Mouse (Mus musculus) ES-Bruce4 (cell line): ENCODE results near the gene Cacng7. TPM values are rescaled to one million over a fixed set of nuclear protein-coding genes. Genes with fewer than 3 reads are reported as not detected.

ENCODE experiments used
- H3K27ac ChIP-seq: 2 replicates; pipeline ENCODE4 v1.5.1; 2012; ENCODE audit warnings: low read length, inconsistent platforms; ENCODE audit not compliant: insufficient read depth
- H3K27me3 ChIP-seq: 2 replicates; pipeline ENCODE4 v1.6.1; 2012; ENCODE audit warnings: mild to moderate bottlenecking, low read length, inconsistent platforms; ENCODE audit not compliant: control insufficient read depth, poor library complexity, insufficient read depth, severe bottlenecking
- H3K36me3 ChIP-seq: 2 replicates; pipeline ENCODE4 v1.6.1; 2012; ENCODE audit warnings: inconsistent platforms, mild to moderate bottlenecking, low read length, moderate library complexity; ENCODE audit not compliant: control insufficient read depth, poor library complexity, insufficient read depth, severe bottlenecking
- H3K4me1 ChIP-seq: one replicate; pipeline ENCODE4 v1.8.1; 2011; ENCODE audit warnings: low read length; ENCODE audit not compliant: control insufficient read depth, insufficient read depth
- H3K4me3 ChIP-seq: 2 replicates; pipeline ENCODE4 v1.5.1; 2011; ENCODE audit warnings: low read depth, mild to moderate bottlenecking, low read length
- H3K9ac ChIP-seq: 2 replicates; pipeline ENCODE4 v1.6.1; 2012; ENCODE audit warnings: low read depth, mild to moderate bottlenecking, inconsistent platforms; ENCODE audit not compliant: poor library complexity, severe bottlenecking
- H3K9me3 ChIP-seq: replicated peaks from 2 replicates; pipeline ENCODE4 v1.6.1; 2012; ENCODE audit warnings: mild to moderate bottlenecking, low read length, inconsistent platforms; ENCODE audit not compliant: control insufficient read depth, poor library complexity, insufficient read depth, severe bottlenecking
- CTCF ChIP-seq: IDR thresholded peaks from one replicate; pipeline ENCODE4 v1.8.1; 2011; ENCODE audit warnings: low read depth, low read length
- EP300 ChIP-seq: IDR thresholded peaks from 2 replicates; pipeline ENCODE4 v1.6.1; 2011; ENCODE audit warnings: low read depth, low read length; ENCODE audit not compliant: insufficient read depth
- POLR2A ChIP-seq: IDR thresholded peaks from one replicate; pipeline ENCODE4 v1.8.1; 2011; ENCODE audit warnings: low read length; ENCODE audit not compliant: insufficient read depth
- polyA plus RNA-seq: library from polyadenylated mRNA; stranded (reverse); fragments of >200 nt; gene quantifications from 2 replicates; pipeline ENCODE4 v1.2.4, GENCODE M21; 2011; ENCODE audit warnings: low read depth; ENCODE audit not compliant: missing spikeins, insufficient read depth, insufficient read length

Cacng7 gene
- polyA plus RNA-seq, 1 experiment = 57.6 TPM

DNA sequence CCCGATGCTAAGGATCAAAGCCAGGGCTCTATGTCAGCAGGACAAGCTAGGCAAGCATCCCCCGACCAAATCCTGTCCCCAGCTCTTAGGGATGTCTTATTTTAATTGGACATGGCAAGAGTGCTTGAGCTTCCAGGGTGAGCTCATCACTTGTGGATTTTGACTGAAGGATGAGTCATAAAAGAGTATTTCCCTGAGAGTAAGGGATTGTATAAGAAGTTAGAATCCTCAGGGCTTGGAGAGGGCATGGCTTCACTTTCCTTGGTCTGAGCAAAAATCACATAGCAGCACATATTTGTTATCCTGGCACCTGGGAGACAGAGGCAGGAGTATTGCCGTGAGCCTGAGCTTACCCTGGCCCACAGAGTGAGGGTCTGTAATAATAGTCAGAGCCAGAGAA is 11.9 kb upstream of the Cacng7 start:
- Histone ChIP-seq H3K36me3 (no peaks in the 10 kb centered on the region; the same call in 1 of the 2 replicates), H3K9ac (no peak overlapping the region), H3K9me3 (no peaks in the 10 kb centered on the region), H3K4me3 (no peak overlapping the region), H3K4me1 (no peaks in the 10 kb centered on the region), H3K27ac (no peak overlapping the region), H3K27me3 (no peaks in the 10 kb centered on the region)
- no peak for TF ChIP-seq EP300

DNA sequence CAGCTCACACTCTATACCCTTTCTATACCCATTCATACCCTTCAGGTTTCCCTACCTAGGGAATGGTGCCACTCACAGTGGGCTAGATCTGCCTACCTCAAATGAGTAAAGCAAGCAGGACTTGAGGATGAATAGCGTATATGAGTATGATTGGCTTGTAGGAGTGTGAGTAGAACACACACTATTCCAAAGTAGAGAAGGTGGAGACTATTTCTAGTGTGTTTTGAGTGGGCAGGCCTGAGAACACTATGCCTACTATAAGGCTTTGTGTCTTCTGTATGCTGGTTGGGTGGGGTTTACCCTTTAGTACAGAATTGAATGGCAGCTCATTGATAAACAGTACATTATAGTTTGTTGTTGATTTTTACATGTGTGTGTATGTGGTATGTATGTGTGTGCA is 8.9 kb upstream of the Cacng7 start:
- H3K27me3 ChIP-seq = no peaks in the 10 kb centered on the region
- H3K27ac ChIP-seq = no peak overlapping the region
- H3K9ac ChIP-seq = no peak overlapping the region
- no peaks in the 10 kb centered on the region for H3K9me3 ChIP-seq
- no peaks in the 10 kb centered on the region for H3K4me1 ChIP-seq
- H3K36me3 ChIP-seq = no peaks in the 10 kb centered on the region; the same call in 1 of the 2 replicates
- TF ChIP-seq EP300 (no peak), POLR2A (no peak), CTCF (no peak)
- H3K4me3 ChIP-seq = no peak overlapping the region

DNA sequence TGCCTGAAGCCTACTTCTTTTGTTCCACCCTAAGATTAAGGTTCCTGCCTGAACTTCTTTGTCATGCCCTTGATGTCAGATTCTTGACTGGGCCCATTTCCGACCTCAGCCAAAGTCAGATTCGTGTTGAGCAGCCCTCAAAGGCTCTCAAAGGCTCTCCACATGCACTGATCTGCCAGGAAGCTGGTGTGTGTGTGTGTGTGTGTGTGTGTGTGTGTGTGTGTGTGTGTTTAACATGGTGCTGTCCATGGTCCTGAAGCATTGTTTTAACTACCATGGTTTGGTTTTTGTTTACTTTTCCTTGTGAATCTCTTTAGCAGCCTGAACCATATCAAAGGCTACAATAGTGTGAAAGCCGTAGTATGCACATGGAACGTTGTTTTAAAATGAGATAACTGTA is 4.8 kb upstream of the Cacng7 start:
- H3K27me3 ChIP-seq = no peaks in the 10 kb centered on the region

DNA sequence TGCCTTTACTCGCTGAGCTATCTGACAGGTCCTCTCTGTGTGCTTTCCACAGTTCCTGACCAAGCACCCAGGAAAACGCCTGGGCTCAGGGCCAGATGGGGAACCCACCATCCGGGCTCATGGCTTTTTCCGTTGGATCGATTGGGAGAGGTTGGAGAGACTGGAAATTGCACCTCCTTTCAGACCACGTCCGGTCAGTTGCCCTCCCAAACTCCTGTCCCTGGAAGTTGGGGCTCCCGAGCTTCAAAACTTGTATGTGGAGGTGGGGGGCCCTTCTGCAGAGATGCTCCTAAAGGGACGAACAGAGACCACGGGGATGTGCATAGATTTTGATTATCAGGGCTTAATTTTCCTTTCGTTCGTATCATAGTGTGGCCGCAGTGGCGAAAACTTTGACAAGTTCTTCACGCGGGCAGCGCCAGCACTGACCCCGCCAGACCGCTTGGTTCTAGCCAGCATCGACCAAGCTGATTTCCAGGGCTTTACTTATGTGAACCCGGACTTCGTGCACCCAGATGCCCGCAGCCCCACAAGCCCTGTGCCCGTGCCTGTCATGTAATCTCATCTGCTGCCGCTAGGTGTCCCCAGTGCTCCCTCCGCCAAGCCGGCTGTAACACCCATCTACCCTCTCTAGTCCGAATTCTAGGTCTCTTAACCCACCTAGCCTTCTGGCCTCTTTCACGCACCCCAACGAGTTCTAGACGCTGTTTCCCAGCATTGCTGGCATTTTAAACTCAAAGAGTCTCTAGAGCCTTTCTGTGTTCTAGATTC is 2.8 kb upstream of the Cacng7 start:
- H3K9me3 ChIP-seq = no peaks in the 10 kb centered on the region
- TF ChIP-seq EP300 (no peak), CTCF (peak; percentile 97)
- no peak overlapping the region for H3K9ac ChIP-seq
- no peak overlapping the region for H3K27ac ChIP-seq
- H3K36me3 ChIP-seq = no peaks in the 10 kb centered on the region; the same call in 1 of the 2 replicates
- H3K4me1 ChIP-seq = no peaks in the 10 kb centered on the region
- peak overlapping the region; percentile 30 for H3K4me3 ChIP-seq
- H3K27me3 ChIP-seq = no peaks in the 10 kb centered on the region

More for the DNA sequence above, 4.8 kb upstream of the Cacng7 start:
- TF ChIP-seq EP300 (no peak), POLR2A (no peak)
- Histone ChIP-seq H3K4me1 (no peaks in the 10 kb centered on the region), H3K4me3 (no peak overlapping the region), H3K27ac (no peak overlapping the region), H3K9ac (no peak overlapping the region), H3K36me3 (no peaks in the 10 kb centered on the region; the same call in 1 of the 2 replicates), H3K9me3 (no peaks in the 10 kb centered on the region)

DNA sequence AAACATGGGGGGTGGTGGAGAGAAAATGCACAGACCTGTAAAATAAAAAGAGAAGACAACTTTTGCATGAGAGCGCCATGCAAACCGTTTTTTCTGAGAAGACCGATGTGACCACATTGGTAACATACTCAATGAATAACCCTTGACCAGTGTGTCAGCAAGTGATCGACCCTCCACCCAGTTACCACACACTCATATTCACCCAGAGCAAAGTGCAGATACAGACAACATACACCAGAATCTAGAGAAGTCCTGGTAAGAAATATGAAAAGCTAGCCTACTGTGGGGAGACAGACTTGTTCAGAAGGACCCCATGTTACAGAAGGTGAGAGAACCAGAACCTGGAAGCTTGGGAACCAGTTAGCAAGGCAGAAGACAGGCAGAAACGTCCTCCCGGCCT is 1.6 kb upstream of the Cacng7 start:
- Histone ChIP-seq H3K9ac (no peak overlapping the region), H3K4me3 (no peak overlapping the region; the same call in 1 of the 2 replicates), H3K27me3 (no peaks in the 10 kb centered on the region)

DNA sequence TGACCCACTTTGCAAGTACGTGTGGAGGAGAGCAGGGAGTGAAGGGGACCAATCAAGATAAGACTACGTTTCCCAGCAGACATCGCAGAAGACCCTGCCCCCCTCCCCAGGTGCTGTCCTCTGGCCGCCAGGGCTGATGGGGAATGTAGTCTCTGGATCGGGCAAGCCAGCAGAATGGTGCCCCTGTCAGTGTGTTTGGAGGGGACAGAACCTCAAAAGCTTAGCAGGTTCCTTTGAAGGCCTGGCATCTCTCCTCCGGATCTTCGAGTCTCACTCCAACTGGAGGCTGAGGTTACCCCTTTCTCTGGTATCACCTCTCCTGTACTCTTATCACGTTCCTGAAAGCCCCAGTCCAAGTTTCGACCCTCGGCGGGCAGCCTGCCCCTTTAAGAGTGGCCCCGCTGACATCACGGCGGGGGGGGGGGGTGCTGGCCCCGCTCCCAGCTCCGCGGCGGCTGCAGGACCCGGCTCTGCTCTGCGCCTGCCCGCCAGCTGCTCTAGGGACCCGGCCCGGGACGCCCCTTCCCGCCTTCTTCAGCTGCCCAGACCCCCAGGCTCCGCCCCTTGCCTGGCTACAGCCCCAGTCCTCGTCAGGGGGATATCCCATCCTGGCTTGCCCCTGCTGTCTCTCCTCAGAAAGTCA is 1.1 kb upstream of the Cacng7 start:
- H3K36me3 ChIP-seq = no peaks in the 10 kb centered on the region
- no peaks in the 10 kb centered on the region for H3K9me3 ChIP-seq
- H3K27ac ChIP-seq = no peak overlapping the region
- peak overlapping the region; percentile 92 for H3K9ac ChIP-seq
- H3K4me3 ChIP-seq = peak overlapping the region; percentile 68
- H3K27me3 ChIP-seq = no peaks in the 10 kb centered on the region
- no peaks in the 10 kb centered on the region for H3K4me1 ChIP-seq
- no peak for TF ChIP-seq POLR2A
- no peak for TF ChIP-seq EP300
- no peak for TF ChIP-seq CTCF

More for the DNA sequence above, 1.6 kb upstream of the Cacng7 start:
- Histone ChIP-seq H3K9me3 (no peaks in the 10 kb centered on the region), H3K36me3 (no peaks in the 10 kb centered on the region), H3K27ac (no peak overlapping the region), H3K4me1 (no peaks in the 10 kb centered on the region)
- no peak for TF ChIP-seq CTCF
- TF ChIP-seq POLR2A = no peak
- no peak for TF ChIP-seq EP300
